Mouse (Mus musculus) embryo, embryonic 11.5 days (tissue): Measurements from ENCODE around the gene Adprhl2.

Experiments used
- DNase-seq: peaks from one replicate; pipeline ENCODE4 v3.0.0-alpha.2; 2012; ENCODE audit warnings: low read depth, low spot score

Adprhl2 gene

DNA sequence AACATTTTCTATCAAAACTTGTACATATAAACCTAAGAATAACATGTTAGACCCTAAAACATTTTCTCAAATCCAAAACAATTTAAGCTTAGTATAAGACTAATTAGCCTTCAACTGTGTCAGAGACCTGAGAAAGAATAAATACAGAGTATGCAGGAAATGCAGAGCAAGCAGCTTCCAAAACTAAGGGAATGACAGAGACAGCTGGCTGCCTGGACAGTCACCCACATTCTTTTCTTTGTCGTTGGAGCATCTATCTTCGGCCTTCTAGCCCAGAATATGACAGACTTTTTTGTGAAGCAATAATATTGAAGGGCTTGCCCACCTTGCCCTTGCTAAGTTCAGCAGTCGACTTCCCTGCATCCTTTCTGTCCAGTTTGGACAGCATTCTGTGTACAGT, 52.2 kb downstream of the Adprhl2 start:
- no peak for DNase-seq
